Mouse (Mus musculus) cortical plate, adult 2 months (tissue): ENCODE measurements around the gene Cmah.

Experiments used
- CTCF ChIP-seq: fragments of 200-500 bp; IDR thresholded peaks from 2 replicates; pipeline ENCODE4 v1.5.1; 2011; ENCODE audit warnings: mild to moderate bottlenecking, control low read depth, low read length; ENCODE audit not compliant: insufficient read depth; ENCODE audit errors: extremely low read depth
- POLR2A ChIP-seq: fragments of 200-500 bp; IDR thresholded peaks from 2 replicates; pipeline ENCODE4 v1.6.1; 2011; ENCODE audit warnings: mild to moderate bottlenecking, low read length, control low read depth; ENCODE audit not compliant: insufficient read depth; ENCODE audit errors: extremely low read depth

DNA sequence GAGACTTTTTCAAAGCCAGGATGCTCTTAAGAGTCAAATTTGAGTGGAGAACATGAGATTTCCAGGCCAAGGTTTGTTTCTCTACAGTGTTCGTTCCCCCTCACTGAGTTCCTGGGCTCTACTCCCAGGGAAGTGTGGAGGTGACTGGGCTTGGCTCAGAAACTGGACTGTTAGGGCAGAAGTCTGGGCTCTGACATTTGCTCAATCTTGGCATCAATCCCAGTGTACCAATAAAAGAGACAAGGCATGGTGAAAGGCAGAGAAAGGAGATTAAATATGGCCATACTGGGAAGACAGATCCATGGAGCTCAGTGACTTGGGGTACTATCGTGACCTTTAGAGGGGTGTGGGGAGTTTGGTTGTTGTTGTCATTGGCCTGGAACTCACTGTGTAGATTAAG, 39.8 kb upstream of the Cmah start:
- TF ChIP-seq POLR2A: no peak
- no peak for TF ChIP-seq CTCF
